Mouse (Mus musculus) G1E (cell line): ENCODE measurements at regions not wholly inside any gene's neighbourhood (a gene's known extent, or its start where the extent isn't known, plus 50 kb on each side); places are given as distances from the start of the nearest gene placed in this dataset.

ENCODE experiments used
- ATAC-seq: 2 replicates; pipeline ENCODE4 v1.8.0; 2016; ENCODE audit warnings: mild to moderate bottlenecking; ENCODE audit not compliant: insufficient number of reproducible peaks, poor library complexity, low FRiP score, severe bottlenecking; ENCODE audit errors: extremely low read depth
- DNase-seq: peaks from one replicate; pipeline ENCODE4 v3.0.0; 2012; ENCODE audit warnings: low spot score
- H3K27me3 ChIP-seq: 2 replicates; pipeline ENCODE4 v1.6.1; 2012; ENCODE audit warnings: mild to moderate bottlenecking, low read length, inconsistent platforms; ENCODE audit not compliant: insufficient read depth
- H3K36me3 ChIP-seq: replicated peaks from 2 replicates; pipeline ENCODE3; 2012; ENCODE audit warnings: mild to moderate bottlenecking, inconsistent platforms
- H3K4me1 ChIP-seq: 2 replicates; pipeline ENCODE4 v1.6.1; 2012; ENCODE audit warnings: low read depth, low read length, inconsistent platforms, mixed read lengths; ENCODE audit not compliant: insufficient read depth
- H3K4me3 ChIP-seq: 2 replicates; pipeline ENCODE4 v1.5.1; 2012; ENCODE audit warnings: low read depth, mild to moderate bottlenecking, inconsistent platforms, low read length, moderate library complexity, mixed read lengths
- H3K9me3 ChIP-seq: replicated peaks from 2 replicates; pipeline ENCODE4 v1.6.1; 2012; ENCODE audit warnings: inconsistent platforms
- CTCF ChIP-seq: IDR thresholded peaks from 2 replicates; pipeline ENCODE4 v1.5.1; 2012; ENCODE audit warnings: low read depth, low read length, inconsistent platforms, mixed read lengths
- GATA1 ChIP-seq: IDR thresholded peaks from 2 replicates; pipeline ENCODE4 v1.6.1; 2012; ENCODE audit warnings: borderline replicate concordance, low read length, inconsistent platforms, mixed read lengths
- GATA2 ChIP-seq: IDR thresholded peaks from 2 replicates; pipeline ENCODE4 v1.6.1; 2012; ENCODE audit warnings: low read depth, low read length, inconsistent platforms, borderline replicate concordance
- POLR2AphosphoS5 ChIP-seq: IDR thresholded peaks from 2 replicates; pipeline ENCODE4 v1.6.1; 2012; ENCODE audit warnings: low read depth, low read length, inconsistent platforms; ENCODE audit not compliant: insufficient replicate concordance
- TAL1 ChIP-seq: conservative IDR thresholded peaks from 2 replicates; pipeline ENCODE4 v1.6.1; 2012; ENCODE audit warnings: low read depth, low read length, inconsistent platforms, mixed read lengths

DNA sequence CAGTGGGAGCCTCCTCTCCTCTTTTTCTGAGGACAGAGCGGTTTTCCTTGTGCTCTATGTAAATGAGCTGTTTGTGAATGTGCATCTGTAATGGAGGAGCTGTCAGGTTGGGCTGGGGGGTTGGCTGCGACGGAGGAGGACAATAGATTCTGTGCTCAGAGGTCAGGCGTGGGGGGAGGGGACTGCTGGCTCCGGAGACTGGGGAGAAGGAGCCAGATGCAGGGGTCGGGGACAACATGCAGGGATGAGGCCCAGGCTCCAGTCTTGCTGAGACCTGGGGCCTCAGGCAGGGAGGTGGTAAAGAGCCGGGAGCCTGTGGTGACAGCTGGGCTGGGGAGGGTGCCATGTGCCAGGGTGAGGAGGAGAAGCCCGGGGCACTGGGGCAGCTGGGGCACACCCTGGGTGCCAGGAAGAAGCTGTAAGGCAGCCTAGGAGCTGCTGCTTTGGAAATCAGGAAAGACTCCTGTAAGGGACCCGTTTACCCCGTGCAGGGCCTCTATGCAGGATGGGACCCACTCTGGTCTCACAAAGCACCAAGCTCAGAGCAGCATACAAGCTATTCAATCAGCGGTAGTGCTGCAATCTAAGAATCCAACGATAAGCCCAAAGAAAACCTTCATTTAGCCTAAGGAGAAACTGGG, 124.5 kb downstream of the 3100002H09Rik start:
- H3K9me3 ChIP-seq = no peaks in the 10 kb centered on the region
- H3K27me3 ChIP-seq = no peaks in the 10 kb centered on the region
- no peak overlapping the region for H3K4me3 ChIP-seq
- ATAC-seq = no peak
- no peak for DNase-seq
- no peaks in the 10 kb centered on the region for H3K36me3 ChIP-seq
- H3K4me1 ChIP-seq = no peaks in the 10 kb centered on the region
- TF ChIP-seq GATA1 (no peak), TAL1 (no peak), GATA2 (no peak), CTCF (no peak)

- Histone ChIP-seq H3K4me3 (no peak overlapping the region), H3K36me3 (no peaks in the 10 kb centered on the region), H3K27me3 (no peaks in the 10 kb centered on the region), H3K4me1 (no peaks in the 10 kb centered on the region), H3K9me3 (no peaks in the 10 kb centered on the region)
- no peak for DNase-seq
- no peak for TF ChIP-seq POLR2AphosphoS5
- TF ChIP-seq GATA1 = no peak
- no peak for TF ChIP-seq TAL1
- TF ChIP-seq GATA2 = no peak
- TF ChIP-seq CTCF = no peak
- ATAC-seq = no peak
Measured at GRCm38 (mm10) chr4:124484613-124485586, 125.7 kb downstream of the 3100002H09Rik start.

- ATAC-seq = no peak
- Histone ChIP-seq H3K4me1 (no peaks in the 10 kb centered on the region), H3K36me3 (no peaks in the 10 kb centered on the region), H3K4me3 (no peak overlapping the region), H3K27me3 (peaks cover 5% of the 10 kb centered on the region), H3K9me3 (no peaks in the 10 kb centered on the region)
- TF ChIP-seq POLR2AphosphoS5 = no peak
- no peak for DNase-seq
Measured at GRCm38 (mm10) chr4:124477870-124478301, 132.7 kb downstream of the 3100002H09Rik start.

GRCm38 (mm10) chr4:124477359-124477868, 133.2 kb downstream of the 3100002H09Rik start:
- no peaks in the 10 kb centered on the region for H3K36me3 ChIP-seq
- H3K4me3 ChIP-seq = no peak overlapping the region
- ATAC-seq (no peak), DNase-seq (no peak)
- no peak for TF ChIP-seq GATA1
- TF ChIP-seq TAL1 = no peak
- TF ChIP-seq POLR2AphosphoS5 = no peak
- no peak for TF ChIP-seq GATA2
- no peak for TF ChIP-seq CTCF
- H3K27me3 ChIP-seq = peaks cover 5% of the 10 kb centered on the region
- H3K9me3 ChIP-seq = no peaks in the 10 kb centered on the region
- H3K4me1 ChIP-seq = no peaks in the 10 kb centered on the region

GRCm38 (mm10) chr4:124465229-124465820, 145.3 kb downstream of the 3100002H09Rik start:
- ATAC-seq = no peak
- TF ChIP-seq GATA1 (no peak), POLR2AphosphoS5 (no peak), CTCF (no peak), GATA2 (no peak), TAL1 (no peak)
- no peaks in the 10 kb centered on the region for H3K27me3 ChIP-seq
- DNase-seq = no peak
- H3K36me3 ChIP-seq = no peaks in the 10 kb centered on the region
- H3K4me3 ChIP-seq = no peak overlapping the region
- no peaks in the 10 kb centered on the region for H3K4me1 ChIP-seq
- H3K9me3 ChIP-seq = no peaks in the 10 kb centered on the region

DNA sequence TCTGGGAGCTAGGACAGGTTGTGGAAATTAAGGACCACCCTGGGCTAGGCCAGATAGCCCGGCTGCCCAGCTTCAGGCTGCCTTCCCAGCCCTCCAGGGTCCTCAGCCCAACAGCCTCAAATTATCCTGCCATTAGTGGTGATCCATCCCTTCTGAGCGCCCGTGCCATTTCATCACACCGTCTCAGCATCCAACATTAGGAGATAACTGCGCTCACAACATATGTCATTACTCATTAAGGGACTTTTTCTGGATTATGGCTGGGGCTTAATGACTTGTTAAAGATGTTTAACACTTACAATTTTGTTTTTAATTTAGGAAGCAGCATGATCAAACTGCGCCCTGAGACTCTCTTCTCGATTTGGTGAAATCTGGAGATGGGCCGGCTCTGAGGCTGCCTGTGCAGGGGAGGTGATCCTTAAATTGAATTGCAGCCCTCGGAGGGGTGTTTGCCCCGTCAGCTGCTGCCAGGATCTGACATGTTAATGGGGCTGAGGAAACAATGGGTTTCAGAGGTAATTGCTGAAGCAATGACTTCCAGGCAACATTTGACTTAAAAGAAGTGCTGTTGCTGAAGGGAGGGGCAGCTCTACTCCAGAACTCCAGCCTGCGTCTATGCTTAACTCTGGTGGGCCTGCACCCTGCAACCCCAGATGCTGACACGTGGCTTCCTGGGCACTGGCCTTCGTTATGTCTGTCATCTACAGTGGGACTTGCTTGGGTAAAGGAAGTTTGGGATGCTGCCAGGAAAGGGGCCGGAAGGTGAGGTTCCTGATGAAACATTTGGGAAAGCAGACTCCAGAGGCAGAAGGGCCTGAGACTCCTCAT, 154.9 kb downstream of the 3100002H09Rik start:
- Histone ChIP-seq H3K27me3 (no peaks in the 10 kb centered on the region), H3K4me1 (no peaks in the 10 kb centered on the region), H3K9me3 (no peaks in the 10 kb centered on the region), H3K4me3 (no peak overlapping the region), H3K36me3 (no peaks in the 10 kb centered on the region)
- no peak for ATAC-seq
- no peak for DNase-seq
- no peak for TF ChIP-seq GATA1
- TF ChIP-seq POLR2AphosphoS5 = no peak
- no peak for TF ChIP-seq GATA2
- TF ChIP-seq TAL1 = no peak
- TF ChIP-seq CTCF = no peak
